Mouse (Mus musculus) telencephalon, adult 2 months (tissue): ENCODE measurements at regions not wholly inside any gene's neighbourhood (a gene's known extent, or its start where the extent isn't known, plus 50 kb on each side); places are given as distances from the start of the nearest gene placed in this dataset.

Experiments
- DNase-seq: peaks from one replicate; pipeline ENCODE4 v3.0.0-alpha.2; 2011; ENCODE audit warnings: low read depth, low spot score

- DNase-seq: no peak
Measured at GRCm38 (mm10) chr9:117693001-117693400, 63.3 kb upstream of the Rbms3 start.

DNA sequence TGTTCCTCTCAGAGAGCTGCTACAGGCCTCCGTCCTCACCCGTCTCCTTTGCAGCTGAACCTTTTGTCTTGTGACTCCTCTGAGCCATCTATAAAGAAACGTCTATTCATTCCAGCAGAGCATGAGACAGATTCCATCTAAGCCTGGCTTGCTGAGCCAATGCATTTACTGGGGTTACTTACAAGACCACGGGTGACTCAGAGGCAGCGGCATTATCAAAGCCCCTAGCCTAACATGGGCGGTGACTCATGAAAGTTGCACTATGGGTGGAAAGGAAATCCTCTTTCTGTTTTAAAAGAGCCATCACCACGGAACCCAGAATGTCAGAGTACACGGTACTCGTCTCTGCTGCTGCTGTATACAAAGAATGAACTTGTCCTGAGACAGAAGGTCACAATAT is 62.8 kb upstream of the Rbms3 start:
- DNase-seq: no peak

DNA sequence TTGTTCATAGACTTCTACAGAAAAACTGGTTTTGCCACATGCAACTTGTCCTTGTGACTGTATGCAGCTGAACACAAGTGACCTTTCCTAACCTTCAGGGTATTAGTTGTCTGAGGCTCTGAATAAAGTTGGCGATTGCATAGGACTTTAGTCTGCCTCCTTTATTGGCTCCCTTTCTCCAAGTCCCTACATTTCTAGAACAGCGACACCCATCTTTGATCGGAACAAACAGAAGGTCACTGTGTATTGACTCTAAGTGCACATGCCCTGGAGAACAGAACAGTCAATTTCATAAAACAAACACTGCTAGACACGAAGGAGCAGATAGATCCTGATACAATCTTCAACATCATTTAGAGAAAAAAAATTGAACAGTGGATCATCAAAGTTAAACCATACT is 60.2 kb upstream of the Rbms3 start:
- no peak for DNase-seq
